Mouse (Mus musculus) forebrain, embryonic 15.5 days (tissue): ENCODE results near the gene Trove2. TPM values are rescaled to one million over a fixed set of nuclear protein-coding genes. Genes with fewer than 3 reads are reported as not detected.
"Not testable (repeated sequence)": the region's sequence is repeated elsewhere in the genome, so short reads cannot be mapped to it uniquely, and the experiment has no call there.

Experiments used
- ATAC-seq: fragments of 200-750 bp; cut with Nextera tagmentation; replicated peaks from 2 replicates; pipeline ENCODE4 v1.8.0; 2017; ENCODE audit warnings: mild to moderate bottlenecking, moderate TSS enrichment, moderate library complexity
- H3K27ac ChIP-seq: fragments of 300-500 bp; sonication (generic); replicated peaks from 2 replicates; pipeline ENCODE4 v1.5.1; 2015; ENCODE audit warnings: mild to moderate bottlenecking, inconsistent platforms
- H3K27me3 ChIP-seq: fragments of 300-500 bp; sonication (generic); 2 replicates; pipeline ENCODE4 v1.6.1; 2015; ENCODE audit warnings: inconsistent platforms
- H3K36me3 ChIP-seq: fragments of 300-500 bp; sonication (generic); 2 replicates; pipeline ENCODE4 v1.6.1; 2015; ENCODE audit warnings: mild to moderate bottlenecking, inconsistent platforms
- H3K4me1 ChIP-seq: fragments of 300-500 bp; sonication (generic); 2 replicates; pipeline ENCODE4 v1.6.1; 2015; ENCODE audit warnings: inconsistent platforms
- H3K4me2 ChIP-seq: fragments of 300-500 bp; sonication (generic); replicated peaks from 2 replicates; pipeline ENCODE4 v1.6.1; 2015; ENCODE audit warnings: mild to moderate bottlenecking, inconsistent platforms
- H3K4me3 ChIP-seq: fragments of 300-500 bp; sonication (generic); 2 replicates; pipeline ENCODE4 v1.5.1; 2015; ENCODE audit warnings: mild to moderate bottlenecking, inconsistent platforms
- H3K9ac ChIP-seq: fragments of 300-500 bp; sonication (generic); replicated peaks from 2 replicates; pipeline ENCODE4 v1.6.1; 2015; ENCODE audit warnings: mild to moderate bottlenecking, inconsistent platforms
- H3K9me3 ChIP-seq: fragments of 300-500 bp; sonication (generic); 2 replicates; pipeline ENCODE4 v1.6.1; 2016; ENCODE audit warnings: inconsistent platforms
- WGBS: fragments of 180-500 bp; shearing (Covaris S2); methylation state at CpG from one replicate; pipeline ENCODE4 v1.1.7; 2015; ENCODE audit warnings: mixed read lengths; 5-methylcytosine and 5-hydroxymethylcytosine counted together
- polyA plus RNA-seq: library from polyadenylated mRNA; unstranded; fragments of >200 nt; fragmentation: Nextera tagmentation; extraction: Ambion mirVana; gene quantifications from 2 replicates; pipeline ENCODE4 v1.2.1, GENCODE M21; 2015

The Trove2 gene
- polyA plus RNA-seq, 1 experiment from 2014 or later: 53.3 TPM

- H3K36me3 ChIP-seq: no peaks in the 10 kb centered on the region
- ATAC-seq: no peak
- H3K27me3 ChIP-seq: no peaks in the 10 kb centered on the region
- 36% methylated on average over 4 of the region's 4 CpGs for WGBS
- H3K4me3 ChIP-seq: no peak overlapping the region
- no peak overlapping the region for H3K27ac ChIP-seq
- no peaks in the 10 kb centered on the region for H3K4me1 ChIP-seq
- H3K4me2 ChIP-seq: no peak overlapping the region
- H3K9me3 ChIP-seq: no peaks in the 10 kb centered on the region
- H3K9ac ChIP-seq: no peak overlapping the region
Measured at GRCm38 (mm10) chr1:143731691-143732090, 45.2 kb downstream of the Trove2 start.

DNA sequence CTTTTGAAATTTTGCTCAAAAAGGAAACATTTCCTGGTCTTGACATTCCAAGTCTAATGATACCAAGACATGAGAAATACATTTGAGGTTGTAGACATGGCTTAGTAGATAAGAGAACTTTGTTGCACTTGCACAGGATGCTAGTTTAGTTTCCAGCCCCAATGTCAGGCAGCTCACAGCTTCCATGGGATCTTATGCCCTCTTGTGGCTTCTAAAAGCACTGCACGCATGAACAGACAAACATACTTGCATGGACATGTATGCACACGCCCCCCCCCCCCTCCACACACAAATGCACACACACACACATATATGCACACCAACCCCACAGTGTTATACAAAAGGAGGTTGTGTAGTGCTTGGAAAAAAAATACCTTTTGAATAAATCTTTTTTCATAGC lies 46.0 kb downstream of the Trove2 start:
- ATAC-seq: no peak
- Histone ChIP-seq H3K27me3 (no peaks in the 10 kb centered on the region), H3K9ac (no peak overlapping the region), H3K4me1 (no peaks in the 10 kb centered on the region), H3K9me3 (no peaks in the 10 kb centered on the region), H3K27ac (no peak overlapping the region), H3K36me3 (no peaks in the 10 kb centered on the region), H3K4me3 (no peak overlapping the region), H3K4me2 (no peak overlapping the region)
- WGBS: 68% methylated on average over 2 of the region's 2 CpGs

GRCm38 (mm10) chr1:143727701-143728445 lies 49.0 kb downstream of the Trove2 start:
- H3K9me3 ChIP-seq: no peaks in the 10 kb centered on the region
- ATAC-seq: no peak
- WGBS: 85% methylated on average over 9 of the region's 9 CpGs
- no peaks in the 10 kb centered on the region for H3K36me3 ChIP-seq
- H3K4me1 ChIP-seq: no peaks in the 10 kb centered on the region
- no peaks in the 10 kb centered on the region for H3K27me3 ChIP-seq
- no peak overlapping the region for H3K4me2 ChIP-seq
- H3K4me3 ChIP-seq: no peak overlapping the region
- H3K27ac ChIP-seq: no peak overlapping the region
- no peak overlapping the region for H3K9ac ChIP-seq

GRCm38 (mm10) chr1:143724456-143725064 lies 52.3 kb downstream of the Trove2 start:
- no peak overlapping the region for H3K4me3 ChIP-seq
- H3K4me1 ChIP-seq: no peaks in the 10 kb centered on the region
- no peak overlapping the region for H3K9ac ChIP-seq
- no peak for ATAC-seq
- H3K36me3 ChIP-seq: no peaks in the 10 kb centered on the region
- no peaks in the 10 kb centered on the region for H3K27me3 ChIP-seq
- no peak overlapping the region for H3K4me2 ChIP-seq
- WGBS: 85% methylated on average over 5 of the region's 5 CpGs
- no peak overlapping the region for H3K27ac ChIP-seq
- no peaks in the 10 kb centered on the region for H3K9me3 ChIP-seq

- H3K4me1 ChIP-seq, H3K9me3 ChIP-seq, H3K4me3 ChIP-seq, H3K9ac ChIP-seq, ATAC-seq, H3K27me3 ChIP-seq, H3K36me3 ChIP-seq, H3K4me2 ChIP-seq, H3K27ac ChIP-seq: not testable (repeated sequence)
- WGBS: no CpG with 5 or more reads among the region's 2 CpGs
Measured at GRCm38 (mm10) chr1:143716038-143716437, 60.8 kb downstream of the Trove2 start, which contains the start of gene Glrx2. Gene Glrx2, plus strand, starts transcription at chr1:143716338.

- Histone ChIP-seq H3K9me3 (no peaks in the 10 kb centered on the region), H3K27ac (peak overlapping the region; percentile 74), H3K36me3 (no peaks in the 10 kb centered on the region), H3K9ac (no peak overlapping the region), H3K27me3 (no peaks in the 10 kb centered on the region), H3K4me2 (no peak overlapping the region), H3K4me1 (no peaks in the 10 kb centered on the region), H3K4me3 (no peak overlapping the region)
- no peak for ATAC-seq
- 79% methylated on average over 5 of the region's 5 CpGs for WGBS
Measured at GRCm38 (mm10) chr1:143710627-143710976, 66.3 kb downstream of the Trove2 start.

DNA sequence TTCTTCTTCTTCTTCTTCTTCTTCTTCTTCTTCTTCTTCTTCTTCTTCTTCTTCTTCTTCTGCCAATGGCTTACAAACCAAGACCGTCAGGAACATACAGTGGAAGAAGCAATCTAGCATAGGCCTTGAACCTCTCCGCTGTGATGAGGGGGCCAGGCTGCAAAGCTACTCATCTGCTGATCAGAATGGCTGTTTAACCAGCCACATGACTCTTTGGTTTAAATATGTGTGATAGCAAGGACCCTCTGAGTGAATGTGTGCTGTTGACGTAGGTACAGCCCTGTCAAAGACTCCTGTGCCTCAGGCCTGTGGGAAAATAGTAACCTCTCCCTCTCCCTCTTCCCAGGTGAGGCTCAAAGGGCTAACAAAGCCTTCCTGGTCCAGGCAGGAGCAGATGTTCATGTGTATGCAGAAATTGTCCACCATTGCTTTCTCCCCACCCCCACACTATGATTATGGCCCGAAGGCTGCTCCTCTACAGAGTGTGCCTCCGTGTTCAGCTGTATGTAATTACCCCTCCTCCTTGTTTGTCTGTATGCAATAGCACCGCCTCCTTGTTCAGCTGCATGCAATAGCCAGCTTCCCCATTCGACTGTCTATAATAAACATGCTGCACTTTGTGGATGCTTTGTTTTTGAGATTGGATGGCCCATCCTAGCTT lies 66.8 kb downstream of the Trove2 start:
- Histone ChIP-seq H3K27ac (peak overlapping the region; percentile 74), H3K4me3 (no peak overlapping the region), H3K9me3 (no peaks in the 10 kb centered on the region), H3K9ac (no peak overlapping the region), H3K27me3 (no peaks in the 10 kb centered on the region), H3K4me2 (no peak overlapping the region), H3K4me1 (no peaks in the 10 kb centered on the region), H3K36me3 (no peaks in the 10 kb centered on the region)
- ATAC-seq: peak; percentile 99
- 46% methylated on average over 7 of the region's 7 CpGs for WGBS

GRCm38 (mm10) chr1:143708361-143708760 lies 68.5 kb downstream of the Trove2 start:
- Histone ChIP-seq H3K4me1 (peaks cover 2% of the 10 kb centered on the region), H3K4me3 (no peak overlapping the region), H3K27me3 (no peaks in the 10 kb centered on the region), H3K27ac (no peak overlapping the region), H3K9ac (no peak overlapping the region), H3K9me3 (no peaks in the 10 kb centered on the region), H3K36me3 (no peaks in the 10 kb centered on the region), H3K4me2 (no peak overlapping the region)
- no peak for ATAC-seq
- 70% methylated on average over 6 of the region's 6 CpGs for WGBS

- H3K4me1 ChIP-seq: peaks cover 5% of the 10 kb centered on the region
- no peak overlapping the region for H3K27ac ChIP-seq
- no peaks in the 10 kb centered on the region for H3K36me3 ChIP-seq
- H3K9me3 ChIP-seq: no peaks in the 10 kb centered on the region
- H3K9ac ChIP-seq: no peak overlapping the region
- H3K4me3 ChIP-seq: no peak overlapping the region
- no peak for ATAC-seq
- H3K4me2 ChIP-seq: no peak overlapping the region
- WGBS: 27% methylated on average over 4 of the region's 4 CpGs
- no peaks in the 10 kb centered on the region for H3K27me3 ChIP-seq
Measured at GRCm38 (mm10) chr1:143707006-143707405, 69.9 kb downstream of the Trove2 start.

GRCm38 (mm10) chr1:143702741-143703262 lies 74.1 kb downstream of the Trove2 start, which contains the start of gene Cdc73:
Gene Cdc73, minus strand, starts transcription at chr1:143702893.
- H3K4me2 ChIP-seq: peak within 1 kb of the TSS; percentile 77
- no peaks in the 10 kb centered on the region for H3K27me3 ChIP-seq
- H3K4me1 ChIP-seq: peaks cover 20% of the 10 kb centered on the region
- ATAC-seq: peak; percentile 99
- peak within 1 kb of the TSS; percentile 95 for H3K27ac ChIP-seq
- peaks cover 3% of the 10 kb centered on the region; the same call in 1 of the 2 replicates for H3K36me3 ChIP-seq
- peak within 1 kb of the TSS; percentile 96 for H3K4me3 ChIP-seq
- peak within 1 kb of the TSS; percentile 82 for H3K9ac ChIP-seq
- H3K9me3 ChIP-seq: no peaks in the 10 kb centered on the region
- WGBS: under 1% methylated on average over 72 of the region's 74 CpGs

DNA sequence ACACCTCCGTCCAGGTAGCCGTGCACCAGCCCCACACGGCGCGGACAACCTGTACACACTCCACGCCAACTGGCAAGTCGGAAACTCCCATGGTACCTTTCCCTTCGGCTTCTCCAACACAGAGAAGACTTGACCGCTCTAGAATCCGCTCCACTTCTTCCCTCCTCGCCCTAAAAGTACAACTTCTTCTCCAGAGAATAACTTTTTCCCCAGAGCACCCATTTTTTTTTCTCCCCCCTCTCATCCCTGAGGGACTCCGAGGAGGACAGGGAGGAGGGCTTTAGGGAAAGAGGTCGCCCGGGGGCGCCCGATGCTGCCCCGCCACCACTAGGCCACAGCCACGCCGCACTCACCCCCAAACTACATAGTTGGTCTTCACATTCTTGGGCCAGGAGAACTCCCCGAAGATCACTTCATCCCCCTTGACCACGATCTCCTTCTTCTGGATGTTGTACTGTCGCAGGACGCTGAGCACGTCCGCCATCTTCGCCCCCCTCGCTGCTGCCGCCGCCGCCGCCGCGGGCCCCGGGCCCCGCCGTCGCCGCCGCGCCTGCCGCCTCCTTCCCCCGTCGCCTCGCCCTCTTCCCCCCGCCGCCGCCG lies 74.6 kb downstream of the Trove2 start:
- WGBS: under 1% methylated on average over 38 of the region's 48 CpGs
- Histone ChIP-seq H3K9me3 (no peaks in the 10 kb centered on the region), H3K36me3 (peaks cover 3% of the 10 kb centered on the region; the same call in 1 of the 2 replicates), H3K9ac (peak overlapping the region; percentile 82), H3K27ac (peak overlapping the region; percentile 95), H3K4me2 (peak overlapping the region; percentile 77), H3K27me3 (no peaks in the 10 kb centered on the region), H3K4me1 (peaks cover 20% of the 10 kb centered on the region), H3K4me3 (peak overlapping the region; percentile 96)
- ATAC-seq: peak; percentile 79

GRCm38 (mm10) chr1:143701736-143702135 lies 75.1 kb downstream of the Trove2 start:
- ATAC-seq: no peak
- no peaks in the 10 kb centered on the region for H3K27me3 ChIP-seq
- 0% methylated on average over 13 of the region's 13 CpGs for WGBS
- peak overlapping the region; percentile 77 for H3K4me2 ChIP-seq
- H3K4me3 ChIP-seq: peak overlapping the region; percentile 96
- H3K27ac ChIP-seq: 0 out of 2 replicates have a peak overlapping the region, but pooled peaks have one; percentile 95
- no peaks in the 10 kb centered on the region for H3K9me3 ChIP-seq
- peaks cover 7% of the 10 kb centered on the region for H3K36me3 ChIP-seq
- peak overlapping the region; percentile 82 for H3K9ac ChIP-seq
- peaks cover 20% of the 10 kb centered on the region for H3K4me1 ChIP-seq
